Mouse (Mus musculus) liver, adult (tissue): ENCODE measurements around the gene Nfil3.

ENCODE experiments used
- GATA4 ChIP-seq: IDR thresholded peaks from 2 replicates; pipeline ENCODE4 v1.6.1; 2014; ENCODE audit warnings: mild to moderate bottlenecking, low read length; ENCODE audit not compliant: insufficient replicate concordance

Nfil3 gene

GRCm38 (mm10) chr13:52989005-52989404, 8.1 kb upstream of the Nfil3 start:
- no peak for TF ChIP-seq GATA4

GRCm38 (mm10) chr13:52987880-52988279, 7.0 kb upstream of the Nfil3 start:
- no peak for TF ChIP-seq GATA4

- TF ChIP-seq GATA4: no peak
Measured at GRCm38 (mm10) chr13:52986215-52986780, 5.4 kb upstream of the Nfil3 start.

GRCm38 (mm10) chr13:52985508-52986214, 4.8 kb upstream of the Nfil3 start:
- TF ChIP-seq GATA4: no peak

GRCm38 (mm10) chr13:52982703-52983102, 1.8 kb upstream of the Nfil3 start:
- TF ChIP-seq GATA4: peak; percentile 73

GRCm38 (mm10) chr13:52981441-52982281, 788 bp upstream of the Nfil3 start:
- TF ChIP-seq GATA4: no peak

GRCm38 (mm10) chr13:52980211-52980950, 492 bp downstream of the Nfil3 start:
- peak; percentile 22; the same call in 1 of the 2 replicates for TF ChIP-seq GATA4

GRCm38 (mm10) chr13:52979331-52980051, 1.4 kb downstream of the Nfil3 start:
- TF ChIP-seq GATA4: no peak

GRCm38 (mm10) chr13:52978321-52978981, 2.4 kb downstream of the Nfil3 start:
- TF ChIP-seq GATA4: no peak

GRCm38 (mm10) chr13:52977757-52978156, 3.1 kb downstream of the Nfil3 start:
- no peak for TF ChIP-seq GATA4

GRCm38 (mm10) chr13:52977221-52977609, 3.7 kb downstream of the Nfil3 start:
- no peak for TF ChIP-seq GATA4

- TF ChIP-seq GATA4: peak; percentile 69; the same call in 1 of the 2 replicates
Measured at GRCm38 (mm10) chr13:52976510-52977220, 4.2 kb downstream of the Nfil3 start.

- TF ChIP-seq GATA4: no peak
Measured at GRCm38 (mm10) chr13:52976130-52976509, 4.8 kb downstream of the Nfil3 start.
